Mouse (Mus musculus): ENCODE results near the gene Knop1. TPM values are rescaled to one million over a fixed set of nuclear protein-coding genes. Genes with fewer than 3 reads are reported as not detected.

The Knop1 gene
- polyA plus RNA-seq, 1 experiment from 2014 or later = 127 TPM

Other genes starting within 250 kb of the Knop1 start
- 96.5 and 98.5 TPM in 2 replicates for gene Gde1, start 150.5 kb downstream of the Knop1 start, polyA plus RNA-seq (2016; fragmentation: Nextera tagmentation; extraction: Ambion mirVana)
- 44.8 and 57.6 TPM in 2 replicates for gene Ccp110, start 143.7 kb downstream of the Knop1 start, polyA plus RNA-seq (2016; fragmentation: Nextera tagmentation; extraction: Ambion mirVana)
- gene Vps35l, start 116.0 kb downstream of the Knop1 start, polyA plus RNA-seq (2016; fragmentation: Nextera tagmentation; extraction: Ambion mirVana) = 89.2 and 91.5 TPM in 2 replicates
- 3.9 and 4.4 TPM in 2 replicates for gene Iqck, start 502 bp downstream of the Knop1 start, polyA plus RNA-seq (2016; fragmentation: Nextera tagmentation; extraction: Ambion mirVana)
- gene Gprc5b, start 139.0 kb upstream of the Knop1 start, polyA plus RNA-seq (2016; fragmentation: Nextera tagmentation; extraction: Ambion mirVana) = 11.8 and 15.1 TPM in 2 replicates